Mouse (Mus musculus): ENCODE data around the gene Scamp2.

GRCm38 (mm10) chr9:57584991-57585390 lies 24.2 kb downstream of the Scamp2 start:
- TF ChIP-seq POLR2A (IDR thresholded peaks at IDR 0.05; ENCODE audit: borderline replicate concordance, insufficient read depth, low read length): no peak
- TF ChIP-seq CTCF (IDR thresholded peaks at IDR 0.05; ENCODE audit: borderline replicate concordance, insufficient read depth, low read depth, low read length): no peak
